ENCODE assay signal across 24 mouse cellular contexts in the genomic region with DNA sequence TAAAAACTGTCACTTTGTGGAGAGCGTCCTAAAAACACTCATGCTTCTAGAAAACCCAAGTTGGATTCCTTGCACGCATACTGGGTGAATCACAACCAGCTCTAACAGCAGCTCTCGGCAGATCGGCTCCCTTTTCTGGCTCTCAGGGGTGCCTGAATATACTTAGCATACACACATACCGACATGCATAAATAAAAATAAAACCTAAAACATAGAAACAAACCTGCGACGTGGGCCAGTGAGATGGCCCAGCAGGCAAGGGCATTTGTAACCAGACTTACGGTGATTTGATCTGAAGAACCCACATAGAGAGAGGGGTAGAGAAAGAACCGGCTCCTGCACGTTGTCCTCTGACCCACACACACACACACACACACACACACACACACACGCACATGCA. TPM values are rescaled to one million over a fixed set of nuclear protein-coding genes. Genes with fewer than 3 reads are reported as not detected.
"Had no signal": no experiment of that assay in that cellular context is flagged by ENCODE, and none has a peak within 500 bp of the region (broad histone marks: within the 10 kb centered on the region; RNA-seq: fewer than 3 reads in every experiment).

No protein-coding gene starts in this region.

- H3K36me3 ChIP-seq: midbrain, embryonic 10.5 days; midbrain, embryonic 13.5 days; neural tube, embryonic 13.5 days; neural tube, embryonic 15.5 days had no signal

- DNase-seq: lung, adult 18-20 months; lung, embryonic 14.5 days; lung, postnatal 10 days; lung, postnatal 4 days; retina, postnatal 1 day; right cerebral cortex, postnatal 25 days; right cerebral cortex, postnatal 4 days; spleen, adult 18-20 months; thymus, adult 18-20 months; thymus, postnatal 14 days; thymus, postnatal 36 days had no signal

- H3K27ac ChIP-seq: midbrain, embryonic 10.5 days; midbrain, embryonic 13.5 days; neural tube, embryonic 13.5 days; neural tube, embryonic 15.5 days had no signal

- H3K4me3 ChIP-seq: midbrain, embryonic 10.5 days; midbrain, embryonic 13.5 days; myocyte; neural tube, embryonic 13.5 days; neural tube, embryonic 15.5 days had no signal

- H3K9ac ChIP-seq: lung, embryonic 14.5 days; midbrain, embryonic 13.5 days; neural tube, embryonic 13.5 days; neural tube, embryonic 15.5 days had no signal

- ATAC-seq: midbrain, embryonic 13.5 days; midbrain, embryonic 16.5 days had no signal

- H3K9me3 ChIP-seq: midbrain, embryonic 10.5 days; midbrain, embryonic 13.5 days; neural tube, embryonic 13.5 days; neural tube, embryonic 15.5 days had no signal

- H3K4me2 ChIP-seq: lung, embryonic 14.5 days; midbrain, embryonic 13.5 days; neural tube, embryonic 13.5 days; neural tube, embryonic 15.5 days had no signal

RNA-seq across cellular contexts. Expression of a gene that starts 17.9 kb away (rescaled TPM):
- total RNA-seq: megakaryocyte, adult 5-6 weeks; megakaryocyte-erythroid progenitor cell, adult 5-6 weeks had no signal
- polyA plus RNA-seq: lung, embryonic 14.5 days; myocyte; neural tube, embryonic 11.5 days; small intestine, adult 2 months; stomach, embryonic 14.5 days; stomach, embryonic 16.5 days; thymus, postnatal 0 days had no signal
